Mouse (Mus musculus) stomach, embryonic 14.5 days (tissue): ENCODE results near the gene Itpr2. TPM values are rescaled to one million over a fixed set of nuclear protein-coding genes. Genes with fewer than 3 reads are reported as not detected.

ENCODE experiments used
- ATAC-seq: fragments of 200-750 bp; cut with Nextera tagmentation; 2 replicates; pipeline ENCODE4 v1.8.0; 2017; ENCODE audit warnings: low read depth, moderate TSS enrichment; ENCODE audit not compliant: insufficient number of reproducible peaks, insufficient read depth, low FRiP score
- H3K27ac ChIP-seq: fragments of 300-500 bp; sonication (generic); 2 replicates; pipeline ENCODE4 v1.5.1; 2014; ENCODE audit warnings: mild to moderate bottlenecking, low read length, moderate library complexity, mixed read lengths
- H3K27me3 ChIP-seq: fragments of 300-500 bp; sonication (generic); 2 replicates; pipeline ENCODE4 v1.6.1; 2014; ENCODE audit warnings: low read length, control low read depth, mixed read lengths; ENCODE audit not compliant: control insufficient read depth, insufficient read depth
- H3K36me3 ChIP-seq: fragments of 300-500 bp; sonication (generic); 2 replicates; pipeline ENCODE4 v1.6.1; 2014; ENCODE audit warnings: mild to moderate bottlenecking, control low read depth, low read length, moderate library complexity, mixed read lengths; ENCODE audit not compliant: control insufficient read depth, insufficient read depth
- H3K4me1 ChIP-seq: fragments of 300-500 bp; sonication (generic); 2 replicates; pipeline ENCODE4 v1.6.1; 2014; ENCODE audit warnings: low read length, control low read depth, mixed read lengths; ENCODE audit not compliant: control insufficient read depth, insufficient read depth
- H3K4me2 ChIP-seq: fragments of 300-500 bp; sonication (generic); replicated peaks from 2 replicates; pipeline ENCODE4 v1.6.1; 2014; ENCODE audit warnings: low read depth, low read length, control low read depth
- H3K4me3 ChIP-seq: fragments of 300-500 bp; sonication (generic); 2 replicates; pipeline ENCODE4 v1.5.1; 2014; ENCODE audit warnings: low read depth, low read length, control low read depth
- H3K9ac ChIP-seq: fragments of 300-500 bp; sonication (generic); replicated peaks from 2 replicates; pipeline ENCODE4 v1.6.1; 2014; ENCODE audit warnings: low read depth, mild to moderate bottlenecking, control low read depth, low read length, moderate library complexity, mixed read lengths
- H3K9me3 ChIP-seq: fragments of 300-500 bp; sonication (generic); 2 replicates; pipeline ENCODE4 v1.6.1; 2016; ENCODE audit warnings: low read depth, low read length, control low read depth; ENCODE audit not compliant: control insufficient read depth
- WGBS: fragments of 180-500 bp; shearing (Covaris S2); extraction: QIAGEN DNeasy Blood & Tissue Kit; methylation state at CpG from one replicate; pipeline ENCODE4 v1.1.7; 2014; 5-methylcytosine and 5-hydroxymethylcytosine counted together
- polyA plus RNA-seq: library from polyadenylated mRNA; unstranded; fragments of >200 nt; fragmentation: Nextera tagmentation; extraction: Ambion mirVana; gene quantifications from 2 replicates; pipeline ENCODE4 v1.2.1, GENCODE M21; 2014

Gene Itpr2
- polyA plus RNA-seq, 1 experiment from 2014 or later: 10.0 TPM

GRCm38 (mm10) chr6:146157983-146158535, 344.0 kb downstream of the Itpr2 start:
- Histone ChIP-seq H3K27me3 (no peaks in the 10 kb centered on the region), H3K4me3 (no peak overlapping the region), H3K27ac (no peak overlapping the region), H3K4me2 (no peak overlapping the region), H3K9me3 (no peaks in the 10 kb centered on the region), H3K36me3 (no peaks in the 10 kb centered on the region), H3K9ac (no peak overlapping the region), H3K4me1 (no peaks in the 10 kb centered on the region)
- ATAC-seq: no peak
- 59% methylated on average over 8 of the region's 8 CpGs for WGBS

DNA sequence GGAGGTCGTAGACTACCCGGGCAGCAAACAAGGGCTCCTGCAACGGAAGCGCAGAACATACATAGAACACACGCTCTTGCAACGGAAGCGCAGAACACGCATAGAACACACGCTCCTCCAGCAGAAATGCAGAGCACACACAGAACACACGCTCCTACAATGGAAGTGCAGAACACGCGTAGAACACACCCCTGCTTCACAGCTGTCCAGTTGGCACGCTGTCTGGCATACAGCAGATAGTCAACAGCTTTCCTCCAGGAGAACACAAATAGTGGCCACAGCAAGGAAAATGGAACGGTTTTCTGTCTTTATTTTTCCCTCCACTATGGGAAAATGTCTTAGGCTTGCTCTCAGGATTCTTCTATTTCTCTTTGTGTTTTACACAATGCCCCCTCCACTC, 344.9 kb downstream of the Itpr2 start:
- Histone ChIP-seq H3K9me3 (no peaks in the 10 kb centered on the region), H3K4me1 (no peaks in the 10 kb centered on the region), H3K9ac (no peak overlapping the region), H3K4me3 (no peak overlapping the region), H3K27ac (no peak overlapping the region), H3K27me3 (no peaks in the 10 kb centered on the region), H3K4me2 (no peak overlapping the region), H3K36me3 (no peaks in the 10 kb centered on the region)
- WGBS: 96% methylated on average over 14 of the region's 14 CpGs
- no peak for ATAC-seq

DNA sequence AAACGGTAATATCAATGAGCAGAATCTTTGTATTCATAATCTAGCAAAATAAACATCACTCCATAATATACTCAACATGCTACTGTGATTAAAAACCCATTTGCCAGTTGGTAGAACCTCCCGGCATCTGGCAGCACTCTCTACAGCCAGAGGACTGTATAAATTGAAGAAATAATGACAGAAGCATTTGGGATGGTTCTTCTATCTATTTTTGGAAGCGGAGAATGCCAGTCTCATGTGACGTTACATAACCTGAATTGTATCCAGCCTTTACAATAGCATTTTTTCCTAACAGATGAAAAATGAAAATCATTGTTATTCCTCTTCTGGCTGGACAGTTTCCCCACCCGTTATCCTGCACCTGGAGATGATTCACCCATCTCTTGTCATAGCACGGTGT, 345.5 kb downstream of the Itpr2 start:
- H3K4me3 ChIP-seq: no peak overlapping the region
- no peak for ATAC-seq
- H3K36me3 ChIP-seq: no peaks in the 10 kb centered on the region
- no peaks in the 10 kb centered on the region for H3K9me3 ChIP-seq
- H3K9ac ChIP-seq: no peak overlapping the region
- no peak overlapping the region for H3K4me2 ChIP-seq
- H3K4me1 ChIP-seq: no peaks in the 10 kb centered on the region
- WGBS: 78% methylated on average over 6 of the region's 6 CpGs
- H3K27me3 ChIP-seq: no peaks in the 10 kb centered on the region
- no peak overlapping the region for H3K27ac ChIP-seq

- Histone ChIP-seq H3K4me2 (no peak overlapping the region), H3K4me1 (no peaks in the 10 kb centered on the region), H3K36me3 (no peaks in the 10 kb centered on the region), H3K9ac (no peak overlapping the region), H3K9me3 (no peaks in the 10 kb centered on the region), H3K27me3 (no peaks in the 10 kb centered on the region), H3K27ac (no peak overlapping the region), H3K4me3 (no peak overlapping the region)
- 84% methylated on average over 8 of the region's 8 CpGs for WGBS
- no peak for ATAC-seq
Observed at GRCm38 (mm10) chr6:146155156-146155734, 346.8 kb downstream of the Itpr2 start.

- no peaks in the 10 kb centered on the region for H3K9me3 ChIP-seq
- 46% methylated on average over 5 of the region's 5 CpGs for WGBS
- H3K4me1 ChIP-seq: no peaks in the 10 kb centered on the region
- H3K9ac ChIP-seq: no peak overlapping the region
- no peak overlapping the region for H3K4me2 ChIP-seq
- no peak for ATAC-seq
- no peak overlapping the region for H3K4me3 ChIP-seq
- no peak overlapping the region for H3K27ac ChIP-seq
- no peaks in the 10 kb centered on the region for H3K27me3 ChIP-seq
- no peaks in the 10 kb centered on the region for H3K36me3 ChIP-seq
Observed at GRCm38 (mm10) chr6:146152843-146153242, 349.2 kb downstream of the Itpr2 start.

DNA sequence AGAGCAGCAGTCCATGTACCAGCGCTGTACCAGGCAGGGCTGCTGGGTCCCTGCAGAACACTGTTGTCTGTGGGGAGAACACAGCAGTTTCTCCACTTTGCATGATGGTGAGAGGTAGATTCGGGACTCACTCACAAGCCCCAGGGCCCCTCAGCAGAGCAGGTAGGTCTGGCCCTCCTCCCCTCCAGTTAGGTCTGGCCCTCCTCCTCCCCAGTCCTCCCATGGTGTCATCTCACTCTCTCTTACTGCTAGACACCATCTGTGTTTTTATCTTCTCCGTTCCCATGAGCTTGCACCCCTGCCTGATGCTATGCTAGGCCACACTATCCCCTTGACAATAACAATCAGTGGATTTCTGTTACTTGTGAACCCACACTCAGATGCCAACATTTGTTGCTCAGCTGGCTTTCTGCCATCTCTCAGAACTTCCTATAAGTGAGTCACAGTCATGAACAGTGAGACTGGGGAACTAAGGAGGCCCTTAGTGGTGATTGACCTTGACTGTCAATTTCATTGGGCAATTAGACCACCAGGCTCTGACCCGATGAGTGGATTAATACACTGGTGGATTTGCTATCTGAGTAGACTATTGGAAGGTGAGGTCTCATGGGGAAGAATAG, 360.9 kb downstream of the Itpr2 start:
- no peaks in the 10 kb centered on the region for H3K36me3 ChIP-seq
- H3K4me1 ChIP-seq: no peaks in the 10 kb centered on the region
- H3K4me2 ChIP-seq: no peak overlapping the region
- no peak overlapping the region for H3K27ac ChIP-seq
- H3K9me3 ChIP-seq: 0 out of 2 replicates have a peak, but pooled peaks cover 3% of the 10 kb centered on the region
- no peaks in the 10 kb centered on the region for H3K27me3 ChIP-seq
- WGBS: 92% methylated on average over 4 of the region's 4 CpGs
- no peak overlapping the region for H3K9ac ChIP-seq
- ATAC-seq: no peak
- H3K4me3 ChIP-seq: no peak overlapping the region

- ATAC-seq: no peak
- H3K9ac ChIP-seq: no peak overlapping the region
- no peaks in the 10 kb centered on the region for H3K27me3 ChIP-seq
- H3K27ac ChIP-seq: no peak overlapping the region
- no peaks in the 10 kb centered on the region for H3K36me3 ChIP-seq
- no peaks in the 10 kb centered on the region for H3K4me1 ChIP-seq
- no peaks in the 10 kb centered on the region for H3K9me3 ChIP-seq
- 89% methylated on average over 6 of the region's 6 CpGs for WGBS
- no peak overlapping the region for H3K4me3 ChIP-seq
- no peak overlapping the region for H3K4me2 ChIP-seq
Observed at GRCm38 (mm10) chr6:146140171-146140570, 361.9 kb downstream of the Itpr2 start.

DNA sequence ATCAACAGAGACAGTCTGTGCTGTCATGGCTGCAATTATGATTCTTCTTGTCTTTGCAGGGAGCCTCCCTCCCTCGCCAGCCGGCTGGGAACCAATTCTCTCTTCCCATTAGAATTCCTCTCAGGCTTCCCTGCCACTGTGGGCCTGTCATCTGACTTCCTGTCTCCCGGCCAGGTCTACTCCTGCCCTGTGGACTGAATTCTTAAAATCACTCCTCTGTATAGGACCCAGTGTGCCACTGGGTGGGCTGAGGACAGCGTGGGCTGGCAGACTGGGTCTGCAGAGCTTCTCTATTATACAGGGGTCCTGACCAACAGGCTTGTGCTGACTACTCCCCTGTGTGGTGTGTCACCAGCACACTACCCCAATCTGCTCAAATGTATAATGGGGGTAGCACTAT, 365.4 kb downstream of the Itpr2 start:
- H3K9me3 ChIP-seq: no peaks in the 10 kb centered on the region
- no peaks in the 10 kb centered on the region for H3K4me1 ChIP-seq
- H3K4me3 ChIP-seq: no peak overlapping the region
- 62% methylated on average over 4 of the region's 4 CpGs for WGBS
- H3K27ac ChIP-seq: no peak overlapping the region
- H3K27me3 ChIP-seq: no peaks in the 10 kb centered on the region
- ATAC-seq: no peak
- H3K36me3 ChIP-seq: no peaks in the 10 kb centered on the region
- H3K4me2 ChIP-seq: no peak overlapping the region
- no peak overlapping the region for H3K9ac ChIP-seq

DNA sequence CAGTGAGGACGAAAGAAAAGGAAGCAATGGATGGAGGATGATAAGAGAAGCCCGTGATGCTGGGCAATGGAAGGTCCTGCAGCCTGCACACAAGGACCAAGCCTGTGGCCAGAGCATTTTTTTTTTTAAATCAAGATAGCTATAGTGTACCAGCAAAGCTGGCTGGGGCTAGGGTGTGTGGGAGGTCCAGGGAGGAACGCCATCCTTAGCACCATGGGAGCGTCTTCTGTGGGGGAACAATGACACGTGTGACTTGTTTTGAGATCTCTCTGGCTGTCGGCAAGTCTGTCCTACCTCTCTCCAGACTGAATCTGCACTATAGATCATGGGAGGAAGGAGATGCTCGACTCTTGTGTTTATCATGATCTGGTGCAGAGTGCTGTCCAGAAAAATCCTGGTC, 365.8 kb downstream of the Itpr2 start:
- Histone ChIP-seq H3K27ac (no peak overlapping the region), H3K9me3 (no peaks in the 10 kb centered on the region), H3K4me1 (no peaks in the 10 kb centered on the region), H3K36me3 (no peaks in the 10 kb centered on the region), H3K27me3 (no peaks in the 10 kb centered on the region), H3K4me3 (no peak overlapping the region), H3K4me2 (no peak overlapping the region), H3K9ac (no peak overlapping the region)
- no peak for ATAC-seq
- 46% methylated on average over 7 of the region's 7 CpGs for WGBS
